Mouse (Mus musculus): Measurements from ENCODE around the gene Gm10563.
"Not testable (repeated sequence)": the region's sequence is repeated elsewhere in the genome, so short reads cannot be mapped to it uniquely, and the experiment has no call there.

Gm10563 gene

DNA sequence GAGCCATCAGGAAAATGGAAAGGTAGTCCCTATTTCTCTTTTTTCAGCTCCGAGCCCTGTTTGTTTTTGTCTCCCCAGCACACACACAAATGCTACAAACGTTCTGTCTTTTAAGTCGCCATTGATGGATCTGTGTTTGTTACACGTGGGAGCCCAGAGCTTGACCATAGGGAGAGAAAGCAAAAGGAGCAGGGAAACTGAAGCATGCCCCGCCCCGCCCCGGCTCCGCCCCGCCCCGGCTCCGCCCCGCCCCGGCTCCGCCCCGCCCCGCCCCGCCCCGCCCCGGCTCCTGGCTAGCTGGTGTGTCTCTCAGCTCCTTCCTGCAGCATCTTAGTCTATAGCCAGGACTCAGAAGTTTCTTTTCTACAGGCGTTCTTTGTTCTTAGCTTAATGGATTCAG, 46.7 kb downstream of the Gm10563 start:
- DNase-seq (ENCODE audit: low read depth, low spot score): no peak

DNA sequence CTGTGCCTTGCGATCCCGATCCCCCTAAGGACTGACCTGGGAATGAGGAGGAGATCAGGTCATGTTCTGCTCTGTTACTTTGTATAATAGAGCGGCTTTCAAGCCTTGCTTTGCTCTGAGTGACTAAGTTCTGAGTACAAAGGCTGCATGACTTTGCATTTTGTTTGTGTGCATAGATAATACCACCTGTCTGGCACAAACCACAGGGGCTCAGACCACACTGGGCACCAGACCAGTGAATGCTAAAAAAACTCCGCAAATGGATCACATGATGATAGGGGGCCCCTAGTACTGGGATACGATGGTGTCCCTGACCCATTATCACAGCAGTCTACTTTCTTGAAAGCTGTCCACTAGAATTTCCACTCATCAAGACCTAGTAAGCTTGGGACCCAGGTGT, 48.6 kb downstream of the Gm10563 start:
- no peak for DNase-seq (ENCODE audit: low read depth, low spot score)

DNA sequence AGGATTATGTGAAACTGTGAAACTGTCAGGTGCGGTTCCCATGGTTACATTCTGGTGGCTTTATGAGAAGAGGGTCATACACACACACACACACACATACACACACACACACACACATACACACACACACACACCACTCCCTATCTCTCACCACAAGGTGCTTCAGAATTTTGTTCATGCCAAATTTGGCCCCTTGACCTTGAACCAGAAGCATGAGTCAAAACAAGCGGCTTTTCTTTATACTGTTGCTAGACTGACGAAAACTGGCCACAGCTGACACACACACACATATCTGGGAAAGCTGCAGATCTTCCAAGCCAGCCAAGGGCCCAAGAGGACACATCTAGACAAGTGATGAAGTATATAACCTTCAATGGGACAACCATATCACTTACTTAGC, 49.4 kb downstream of the Gm10563 start:
- DNase-seq (ENCODE audit: low read depth, low spot score): no peak

DNA sequence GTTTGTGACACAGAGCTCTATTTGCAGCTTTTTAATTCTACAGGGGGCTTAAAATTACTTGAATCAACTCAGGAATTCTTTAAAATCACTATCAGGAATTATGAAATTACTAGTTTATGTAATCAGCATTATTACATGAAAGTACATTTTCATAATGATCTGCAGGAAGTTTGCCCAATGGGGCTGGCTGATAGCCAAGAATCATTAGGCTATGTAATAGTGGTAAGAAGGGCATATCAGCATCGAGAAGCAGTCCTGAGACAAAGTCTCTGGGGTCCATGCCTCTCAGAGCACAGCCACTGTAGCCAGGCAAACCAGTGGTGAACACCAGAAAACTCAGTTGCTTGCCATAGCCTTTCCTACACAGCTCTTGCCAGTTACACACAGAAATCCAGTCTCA, 51.4 kb downstream of the Gm10563 start:
- no peak for DNase-seq (ENCODE audit: low read depth, low spot score)

DNA sequence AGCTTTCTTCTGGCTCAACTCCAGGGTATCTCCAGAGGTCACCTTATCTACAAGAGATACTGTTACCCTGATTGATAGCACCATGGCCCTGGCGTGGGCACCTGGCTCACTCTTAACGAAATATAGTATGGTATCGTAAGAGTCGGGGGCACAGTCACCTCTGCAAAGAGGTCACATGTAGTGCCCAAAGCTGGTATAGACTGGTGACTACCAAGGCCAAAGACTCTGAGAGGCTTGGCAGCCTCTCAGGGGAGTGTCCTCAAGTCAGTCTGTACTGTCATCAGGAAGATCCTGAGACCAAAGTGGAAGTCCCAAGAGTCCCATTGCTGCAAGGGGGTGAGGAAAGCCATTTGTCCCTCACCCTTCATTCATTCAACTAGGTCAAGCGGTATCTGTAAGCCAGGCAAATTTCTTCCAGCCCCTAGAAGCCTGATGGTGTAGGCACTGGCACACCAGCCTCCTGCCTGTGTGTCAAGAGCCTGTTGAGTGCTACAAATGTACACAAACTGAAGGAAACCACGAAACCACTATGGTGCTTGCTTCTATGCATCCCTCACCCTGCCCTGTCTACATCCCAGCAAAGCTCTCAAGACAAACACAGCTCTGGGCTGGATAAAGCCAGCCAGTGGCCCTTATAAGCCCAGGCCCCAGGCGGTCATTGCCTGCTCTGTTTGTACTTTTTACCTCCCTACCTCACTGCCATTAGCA, 54.0 kb downstream of the Gm10563 start:
- DNase-seq (ENCODE audit: low read depth, low spot score): no peak

DNA sequence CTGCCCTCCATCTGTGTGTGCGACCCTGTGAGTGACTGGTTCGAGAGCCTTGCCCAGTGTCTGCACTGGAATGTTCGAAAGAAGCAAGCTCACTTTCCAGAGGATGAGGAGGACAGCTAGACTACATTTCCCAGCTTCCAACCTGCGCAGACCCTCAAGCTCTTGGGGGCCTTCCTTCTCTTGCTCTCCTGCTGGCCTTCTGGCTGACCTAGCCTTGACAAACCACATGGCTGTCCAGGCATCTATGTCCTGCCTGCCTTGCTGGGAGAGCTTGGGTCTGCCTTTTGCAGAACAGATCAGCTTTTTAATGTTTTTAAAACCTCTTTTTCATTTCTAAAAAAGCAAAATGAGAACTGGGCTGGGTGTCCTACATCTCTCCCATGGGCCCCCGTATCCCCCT, 55.9 kb downstream of the Gm10563 start:
- DNase-seq (ENCODE audit: low read depth, low spot score): no peak

DNA sequence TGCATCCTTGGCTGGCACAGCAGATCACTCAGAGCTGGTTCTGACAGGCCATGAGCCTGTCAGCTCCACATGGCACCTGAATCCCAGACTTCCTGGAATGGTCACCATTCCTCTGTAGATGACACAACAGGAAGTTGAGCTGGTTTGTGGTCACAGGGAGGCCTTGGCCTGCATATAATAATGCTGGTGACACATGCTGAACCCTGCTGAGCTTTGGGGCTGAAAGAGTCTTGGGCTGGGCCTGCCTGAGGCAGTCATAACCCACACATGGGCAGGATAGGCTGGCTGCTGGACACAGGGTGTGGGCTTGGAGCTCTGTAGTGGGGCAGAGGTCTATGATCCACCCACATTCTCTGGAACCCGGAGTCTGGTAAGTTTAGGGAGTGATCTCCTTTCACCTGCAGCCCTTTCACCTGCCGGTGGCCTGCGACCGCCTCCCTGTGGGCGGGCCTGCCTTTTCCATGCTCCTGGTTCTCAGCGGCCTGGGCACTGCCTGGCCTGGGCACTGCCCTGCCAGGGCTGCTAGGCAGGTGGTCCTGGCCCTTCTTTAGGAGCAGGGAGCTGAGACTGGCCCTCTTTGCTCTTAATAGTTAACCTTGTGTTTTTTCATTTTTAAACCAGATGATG, 62.8 kb downstream of the Gm10563 start:
- DNase-seq (ENCODE audit: low read depth, low spot score): no peak

DNA sequence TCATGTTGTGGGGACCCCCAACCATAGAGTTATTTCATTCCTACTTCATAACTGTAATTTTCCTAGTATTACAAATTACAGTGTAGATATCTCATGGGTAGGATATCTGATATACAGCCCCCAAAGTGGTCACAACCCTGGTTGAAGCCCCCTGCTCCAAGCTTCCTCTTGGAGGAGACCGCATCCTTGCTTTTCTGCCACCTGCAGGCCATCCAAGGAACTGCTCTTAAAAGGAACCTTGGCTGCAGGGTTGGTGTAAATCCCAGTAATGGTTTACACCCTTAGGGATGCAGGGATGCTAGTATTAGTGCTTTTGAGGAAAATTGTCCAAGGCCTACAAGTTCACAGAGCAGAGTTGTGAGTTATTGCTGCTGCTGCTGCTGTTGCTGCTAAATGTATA, 64.8 kb downstream of the Gm10563 start:
- DNase-seq (ENCODE audit: low read depth, low spot score): no peak

DNA sequence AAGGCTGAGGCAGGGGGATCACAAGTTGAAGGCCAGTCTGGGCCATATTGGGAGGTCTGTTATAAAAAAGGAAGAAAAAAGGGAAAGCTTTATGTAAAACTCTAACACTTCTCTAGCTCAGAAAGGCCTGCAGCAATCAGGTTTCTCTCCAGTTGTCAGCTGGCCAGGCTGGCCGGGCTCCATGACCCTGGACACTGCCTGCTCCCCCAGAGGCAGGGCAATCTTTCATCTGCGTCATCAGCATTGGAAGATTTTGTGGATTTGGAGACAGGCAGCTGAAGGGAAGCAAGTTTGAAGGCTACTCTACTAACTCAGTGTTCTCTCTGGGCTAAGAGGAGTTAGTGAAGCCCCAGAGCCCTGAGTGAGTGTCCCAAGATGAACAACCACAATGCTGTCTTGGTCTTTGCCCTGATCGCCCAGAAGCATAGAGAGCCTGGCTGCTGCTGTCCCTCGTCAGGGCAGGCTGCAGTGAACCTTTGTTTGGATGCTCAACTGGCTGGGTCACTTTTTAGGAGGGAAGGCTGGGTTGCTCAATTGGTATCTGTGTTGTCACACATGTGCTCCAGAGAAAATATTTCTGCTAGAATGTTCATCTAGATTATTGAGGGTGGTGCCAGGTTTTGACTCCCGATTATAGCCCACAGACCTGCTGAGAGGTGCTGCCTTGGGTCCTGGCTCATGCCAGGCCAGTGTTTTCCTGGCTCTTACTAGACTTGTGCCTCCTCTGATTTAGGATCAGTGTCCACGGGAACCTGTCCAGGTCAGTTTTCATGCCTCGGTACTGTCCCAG, 66.7 kb downstream of the Gm10563 start:
- DNase-seq (ENCODE audit: low read depth, low spot score): no peak

DNA sequence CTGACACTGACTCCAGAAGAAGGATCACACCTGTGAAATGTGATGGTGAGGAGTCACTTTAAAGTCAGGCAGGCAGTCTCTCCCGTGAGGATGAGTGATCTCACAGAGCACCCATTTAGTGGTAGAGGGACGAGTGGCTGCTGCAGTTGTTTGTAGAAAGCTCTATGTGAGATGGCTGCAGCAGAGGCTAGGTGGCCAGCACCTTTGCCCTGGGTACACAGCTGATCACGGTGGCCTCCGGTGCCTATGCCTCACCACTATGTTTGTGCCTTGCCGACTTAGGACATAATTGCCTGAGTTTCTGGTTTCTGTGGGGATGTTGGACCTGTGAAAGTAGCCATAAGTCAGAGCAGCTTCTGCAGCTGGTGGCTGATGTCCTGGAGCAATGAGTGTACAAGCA, 67.5 kb downstream of the Gm10563 start:
- DNase-seq (ENCODE audit: low read depth, low spot score): no peak

DNA sequence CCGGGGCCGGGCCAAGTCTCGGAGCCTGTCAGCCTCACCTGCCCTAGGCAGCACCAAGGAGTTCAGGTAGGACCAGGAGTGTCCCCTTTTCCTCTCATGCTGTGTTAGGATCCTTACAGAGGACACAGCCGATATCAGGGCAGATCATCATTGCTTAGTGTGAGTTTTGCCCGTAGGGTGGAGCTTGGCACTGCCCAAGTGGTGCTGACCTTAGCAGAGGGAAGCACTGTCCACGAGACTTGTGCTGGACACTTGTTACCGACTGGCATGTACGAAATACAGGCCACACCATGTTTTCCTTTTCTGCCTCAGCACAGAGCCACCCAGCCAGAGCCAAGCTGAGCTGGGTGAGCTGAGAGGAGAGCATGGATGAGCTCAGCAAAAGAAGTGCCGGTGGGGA, 68.1 kb downstream of the Gm10563 start:
- no peak for DNase-seq (ENCODE audit: low read depth, low spot score)

DNA sequence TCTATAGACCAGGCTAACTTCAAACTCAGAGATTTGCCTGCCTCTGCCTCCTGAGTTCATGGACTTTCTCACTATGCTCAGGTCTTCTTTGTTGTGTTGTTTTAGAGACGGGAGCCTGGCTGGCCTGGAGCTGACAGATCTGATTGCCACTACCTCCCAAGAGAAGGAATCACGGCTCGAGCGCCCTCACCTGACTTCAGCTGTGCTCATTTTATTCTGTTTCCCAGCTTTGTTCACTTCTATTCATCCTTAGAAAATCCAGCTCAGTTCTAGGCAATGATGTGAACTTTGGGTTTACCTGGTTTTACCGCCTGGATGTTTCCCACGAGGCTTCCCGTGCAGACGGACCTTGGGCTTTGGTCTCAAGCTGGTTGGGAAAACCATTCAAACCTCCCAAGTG, 69.7 kb downstream of the Gm10563 start:
- no peak for DNase-seq (ENCODE audit: low read depth, low spot score)

DNA sequence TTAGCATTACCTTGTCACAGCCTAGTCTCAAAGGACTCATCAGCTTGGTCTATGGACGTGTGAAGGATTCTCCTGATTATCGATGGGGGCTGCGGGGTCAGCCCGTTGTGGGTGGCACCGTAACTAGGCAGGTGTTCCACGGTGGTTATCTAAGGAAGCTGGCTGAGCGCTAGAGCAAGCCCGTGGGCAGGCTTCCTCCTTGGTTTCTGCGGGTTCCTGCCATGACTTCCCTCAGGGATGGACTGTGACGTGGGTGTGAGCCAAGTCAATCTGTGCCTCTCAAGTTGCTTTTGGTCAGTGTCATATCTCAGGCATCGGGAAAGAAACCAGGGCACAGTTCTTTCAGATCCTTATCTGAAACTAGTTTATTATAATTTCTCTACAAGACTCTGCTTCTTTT, 70.3 kb downstream of the Gm10563 start:
- no peak for DNase-seq (ENCODE audit: low read depth, low spot score)

DNA sequence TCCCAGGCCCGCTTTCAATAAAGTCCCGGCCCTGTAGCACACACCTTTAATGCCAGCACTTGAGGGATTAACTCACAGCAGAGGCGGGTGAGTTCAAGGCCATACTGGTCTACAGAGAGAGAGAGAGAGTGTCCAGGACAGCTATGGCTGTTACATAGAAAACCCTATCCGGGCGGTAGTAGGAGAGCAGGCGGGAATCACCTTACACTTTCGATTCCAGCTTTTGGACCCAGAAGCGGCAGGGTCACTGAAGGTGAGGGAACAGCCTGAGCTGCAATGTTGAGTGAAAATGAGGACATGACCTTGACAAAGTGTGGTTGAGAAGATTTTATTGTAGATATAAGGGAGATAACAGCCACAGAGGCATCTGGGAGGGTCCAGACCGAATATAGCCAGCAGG, 71.3 kb downstream of the Gm10563 start:
- DNase-seq (ENCODE audit: low read depth, low spot score): no peak

DNA sequence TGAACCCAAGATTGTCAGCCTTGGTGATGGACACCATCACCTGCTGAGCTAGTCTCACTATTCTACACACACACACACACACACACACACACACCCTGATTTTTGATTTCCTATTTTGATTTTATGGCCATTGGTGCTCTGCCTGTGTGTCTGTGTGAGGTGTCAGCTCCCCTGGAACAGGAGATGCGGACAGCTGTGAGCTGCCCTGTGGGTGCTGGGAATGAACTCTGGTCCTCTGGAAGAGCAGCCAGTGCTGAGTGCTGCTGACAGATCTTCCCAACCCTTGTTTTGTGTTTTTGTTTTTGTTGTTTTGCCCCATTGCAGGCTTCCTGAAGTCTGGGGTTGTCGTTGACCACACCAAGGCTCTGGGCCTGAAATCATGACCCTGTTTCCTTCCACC, 72.1 kb downstream of the Gm10563 start:
- no peak for DNase-seq (ENCODE audit: low read depth, low spot score)

DNA sequence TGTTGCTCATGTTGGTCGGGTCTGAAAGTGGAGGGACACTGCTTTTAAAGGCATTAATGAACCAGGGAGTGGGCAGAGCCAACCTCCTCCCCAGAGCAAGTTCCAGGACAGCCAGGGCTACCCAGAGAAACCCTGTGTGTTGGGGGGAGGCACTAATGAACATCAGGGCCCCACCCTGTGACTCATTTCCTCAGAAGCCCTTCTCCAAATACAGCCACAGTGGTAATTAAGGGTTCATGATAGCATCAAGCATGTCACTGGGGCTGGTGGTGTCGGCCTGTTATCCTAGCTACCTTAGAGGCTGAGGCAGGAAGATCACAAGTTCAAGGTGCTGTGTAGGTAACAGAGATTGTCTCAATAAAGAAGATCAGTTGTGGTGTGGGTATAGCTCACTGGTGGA, 73.8 kb downstream of the Gm10563 start:
- DNase-seq (ENCODE audit: low read depth, low spot score): no peak

DNA sequence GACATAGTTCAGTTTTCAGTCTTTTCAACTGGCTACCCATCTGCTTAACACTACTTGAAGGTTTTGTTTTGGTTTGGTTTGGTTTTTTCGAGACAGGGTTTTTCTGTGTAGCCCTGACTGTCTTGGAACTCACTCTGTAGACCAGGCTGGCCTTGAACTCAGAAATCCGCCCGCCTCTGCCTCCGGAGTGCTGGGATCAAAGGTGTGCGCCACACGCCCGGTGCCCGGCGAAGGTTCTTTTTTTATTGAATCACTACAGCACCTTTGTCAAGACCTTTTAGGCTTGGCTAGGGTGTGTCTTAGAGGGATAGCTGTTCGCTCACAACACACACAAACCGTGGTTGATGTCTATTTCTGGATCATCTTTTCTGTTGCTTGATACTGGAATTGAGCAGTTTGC, 74.9 kb downstream of the Gm10563 start:
- DNase-seq (ENCODE audit: low read depth, low spot score): not testable (repeated sequence)

DNA sequence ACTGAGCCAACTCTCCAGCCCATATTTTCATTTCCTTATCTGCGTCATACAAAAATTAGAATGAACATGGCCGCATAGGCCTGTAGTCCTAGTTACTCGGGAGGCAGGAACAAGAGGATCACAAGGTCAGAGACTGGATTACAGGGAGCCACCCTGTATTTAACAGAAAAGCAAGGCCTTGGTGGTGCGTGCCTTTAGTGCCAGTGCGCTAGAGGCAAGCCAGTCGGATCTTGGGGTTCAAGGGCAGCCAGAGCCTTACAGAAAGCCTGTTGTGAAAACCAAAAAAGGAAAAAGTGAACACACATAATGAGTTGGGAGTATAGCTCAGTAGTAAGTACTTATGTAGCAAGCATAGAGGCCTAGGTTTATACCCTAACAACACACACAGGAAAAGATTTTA, 75.4 kb downstream of the Gm10563 start:
- DNase-seq (ENCODE audit: low read depth, low spot score): no peak

DNA sequence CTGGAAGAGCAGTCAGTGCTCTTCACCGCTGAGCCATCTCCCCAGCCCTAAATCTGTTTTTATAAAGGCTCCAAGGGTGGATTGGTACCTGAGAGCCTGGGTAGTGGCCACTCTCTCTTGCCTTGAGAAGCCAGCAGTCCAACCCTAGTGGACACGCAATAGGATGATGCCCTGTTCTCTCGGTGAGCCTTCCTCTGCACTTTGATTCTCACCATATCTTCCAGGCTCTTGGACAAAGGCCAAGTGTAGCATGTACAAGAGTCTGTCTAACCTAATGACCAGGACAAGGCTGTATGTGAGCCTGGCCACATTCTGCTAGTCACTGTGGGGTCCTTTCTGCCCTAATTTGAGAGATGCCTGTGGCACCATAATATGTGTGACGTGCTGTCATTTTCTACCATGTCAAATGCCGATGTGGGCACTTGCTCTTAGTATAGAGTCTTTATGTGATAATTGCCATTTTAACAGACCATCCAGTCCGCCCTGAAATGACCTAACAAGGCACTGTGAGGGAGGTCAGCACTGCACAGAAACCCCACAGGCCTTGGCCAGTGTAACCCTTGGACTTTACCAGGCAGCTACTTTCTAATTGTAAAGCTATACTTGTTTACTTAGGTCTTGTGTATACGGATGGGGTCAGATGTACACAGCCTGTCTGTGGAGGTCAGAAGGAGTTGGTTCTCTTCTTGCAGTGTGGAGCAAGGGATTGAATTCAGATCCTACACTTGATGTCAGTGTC, 76.4 kb downstream of the Gm10563 start:
- no peak for DNase-seq (ENCODE audit: low read depth, low spot score)

DNA sequence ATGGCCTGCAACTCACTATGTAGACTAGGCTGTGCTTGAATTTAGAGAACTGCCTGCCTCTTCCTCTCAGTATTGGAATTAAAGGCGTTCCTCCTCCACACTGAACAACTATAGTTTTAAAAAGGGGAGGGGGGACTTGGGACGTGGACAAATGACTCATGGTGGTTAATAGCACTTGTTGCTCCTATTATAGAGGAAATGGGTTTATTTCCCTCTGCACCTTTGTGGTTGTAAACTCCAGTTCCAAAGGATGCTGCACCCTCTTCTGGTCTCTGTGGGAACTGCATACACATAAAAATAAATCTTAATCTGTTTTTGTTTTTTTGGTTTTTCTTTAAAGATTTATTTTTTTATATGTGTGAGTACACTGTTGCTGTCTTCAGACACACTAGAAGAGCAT, 77.0 kb downstream of the Gm10563 start:
- DNase-seq (ENCODE audit: low read depth, low spot score): no peak

DNA sequence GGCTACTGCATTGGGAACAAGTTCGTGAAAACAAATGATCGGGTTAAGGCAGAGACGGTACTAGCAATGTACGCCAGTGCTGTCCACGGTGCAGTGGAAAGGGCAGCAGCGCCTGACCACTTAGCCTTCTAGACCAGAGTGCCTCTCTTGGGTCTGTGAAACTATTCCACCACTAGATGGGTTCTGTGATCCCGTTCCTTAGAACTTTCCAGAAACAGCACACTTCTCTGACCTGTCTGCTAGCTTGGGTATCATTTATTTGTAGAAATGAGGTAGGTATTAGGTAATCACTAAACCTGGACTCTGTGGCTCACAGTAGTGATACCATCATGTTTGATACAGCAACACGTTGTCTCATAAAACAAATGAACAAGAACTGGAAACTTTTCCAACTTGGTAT, 78.7 kb downstream of the Gm10563 start:
- no peak for DNase-seq (ENCODE audit: low read depth, low spot score)

Data from brain, embryonic 18.5 days (tissue).